Mouse (Mus musculus) liver, embryonic 11.5 days (tissue): ENCODE results near the gene Gm8439. TPM values are rescaled to one million over a fixed set of nuclear protein-coding genes. Genes with fewer than 3 reads are reported as not detected.
A peak's percentile ranks its signal among the peaks of the same experiment; 100 is the strongest.

Experiments
- ATAC-seq: fragments of 200-750 bp; cut with Nextera tagmentation; replicated peaks from 2 replicates; pipeline ENCODE4 v1.8.0; 2017; ENCODE audit warnings: moderate number of reproducible peaks, mild to moderate bottlenecking, moderate TSS enrichment, moderate library complexity; ENCODE audit not compliant: low FRiP score
- DNase-seq: peaks from one replicate; pipeline ENCODE4 v3.0.0-alpha.2; 2017; ENCODE audit warnings: low spot score
- H3K27ac ChIP-seq: fragments of 300-500 bp; sonication (generic); 2 replicates; pipeline ENCODE4 v1.5.1; 2014; ENCODE audit warnings: mild to moderate bottlenecking, low read depth, low read length, control low read depth
- H3K27me3 ChIP-seq: fragments of 300-500 bp; sonication (generic); replicated peaks from 2 replicates; pipeline ENCODE4 v1.6.1; 2014; ENCODE audit warnings: low read length, mixed read lengths; ENCODE audit not compliant: control insufficient read depth, insufficient read depth
- H3K36me3 ChIP-seq: fragments of 300-500 bp; sonication (generic); 2 replicates; pipeline ENCODE4 v1.6.1; 2014; ENCODE audit warnings: mild to moderate bottlenecking, low read length, moderate library complexity, mixed read lengths; ENCODE audit not compliant: control insufficient read depth, insufficient read depth
- H3K4me1 ChIP-seq: fragments of 300-500 bp; sonication (generic); replicated peaks from 2 replicates; pipeline ENCODE4 v1.6.1; 2014; ENCODE audit warnings: low read length, mixed read lengths; ENCODE audit not compliant: control insufficient read depth, insufficient read depth
- H3K4me2 ChIP-seq: fragments of 300-500 bp; sonication (generic); 2 replicates; pipeline ENCODE4 v1.6.1; 2014; ENCODE audit warnings: mild to moderate bottlenecking, control low read depth, moderate library complexity
- H3K4me3 ChIP-seq: fragments of 300-500 bp; sonication (generic); 2 replicates; pipeline ENCODE4 v1.5.1; 2014; ENCODE audit warnings: low read depth, low read length, control low read depth
- H3K9ac ChIP-seq: fragments of 300-500 bp; sonication (generic); 2 replicates; pipeline ENCODE4 v1.6.1; 2014; ENCODE audit warnings: low read depth, low read length, control low read depth
- H3K9me3 ChIP-seq: fragments of 300-500 bp; sonication (generic); 2 replicates; pipeline ENCODE4 v1.6.1; 2016; ENCODE audit warnings: low read length, inconsistent platforms, mixed read lengths; ENCODE audit not compliant: control insufficient read depth
- WGBS: fragments of 180-500 bp; shearing (Covaris S2); extraction: QIAGEN DNeasy Blood & Tissue Kit; methylation state at CpG from one replicate; pipeline ENCODE4 v1.1.7; 2014; 5-methylcytosine and 5-hydroxymethylcytosine counted together
- polyA plus RNA-seq: library from polyadenylated mRNA; unstranded; fragments of >200 nt; fragmentation: Nextera tagmentation; extraction: Ambion mirVana; gene quantifications from 2 replicates; pipeline ENCODE4 v1.2.1, GENCODE M21; 2014

Gene Gm8439
- not detected in 2 replicates for polyA plus RNA-seq

GRCm38 (mm10) chr4:120588445-120588844 lies at the start of gene Gm8439:
Gene Gm8439, plus strand, starts transcription at chr4:120588745.
- peak within 1 kb of the TSS; percentile 33; the same call in 1 of the 2 replicates for H3K4me2 ChIP-seq
- 31% methylated on average over 4 of the region's 4 CpGs for WGBS
- no peak for DNase-seq
- H3K9ac ChIP-seq: no peak within 1 kb of the TSS
- no peak for ATAC-seq
- H3K36me3 ChIP-seq: no peaks in the 10 kb centered on the region
- H3K9me3 ChIP-seq: no peaks in the 10 kb centered on the region
- no peak within 1 kb of the TSS for H3K4me3 ChIP-seq
- H3K4me1 ChIP-seq: peaks cover 17% of the 10 kb centered on the region
- no peak within 1 kb of the TSS for H3K27ac ChIP-seq
- H3K27me3 ChIP-seq: peaks cover 2% of the 10 kb centered on the region; the same call in 1 of the 2 replicates

GRCm38 (mm10) chr4:120544896-120545295 lies 43.6 kb upstream of the Gm8439 start:
- no peak overlapping the region for H3K4me2 ChIP-seq
- 76% methylated on average over 1 of the region's 1 CpGs for WGBS
- H3K9ac ChIP-seq: no peak overlapping the region
- no peaks in the 10 kb centered on the region for H3K27me3 ChIP-seq
- H3K4me3 ChIP-seq: no peak overlapping the region
- no peak for DNase-seq
- H3K36me3 ChIP-seq: peaks cover 66% of the 10 kb centered on the region
- no peaks in the 10 kb centered on the region for H3K4me1 ChIP-seq
- no peak overlapping the region for H3K27ac ChIP-seq
- no peaks in the 10 kb centered on the region for H3K9me3 ChIP-seq
- ATAC-seq: no peak

- no peak overlapping the region for H3K9ac ChIP-seq
- no peak overlapping the region for H3K4me2 ChIP-seq
- H3K27ac ChIP-seq: no peak overlapping the region
- H3K9me3 ChIP-seq: no peaks in the 10 kb centered on the region
- no peak overlapping the region for H3K4me3 ChIP-seq
- H3K36me3 ChIP-seq: peaks cover 50% of the 10 kb centered on the region
- WGBS: 91% methylated on average over 6 of the region's 6 CpGs
- ATAC-seq (no peak), DNase-seq (no peak)
- no peaks in the 10 kb centered on the region for H3K27me3 ChIP-seq
- H3K4me1 ChIP-seq: no peaks in the 10 kb centered on the region
Measured at GRCm38 (mm10) chr4:120556592-120556991, 32.0 kb upstream of the Gm8439 start.

DNA sequence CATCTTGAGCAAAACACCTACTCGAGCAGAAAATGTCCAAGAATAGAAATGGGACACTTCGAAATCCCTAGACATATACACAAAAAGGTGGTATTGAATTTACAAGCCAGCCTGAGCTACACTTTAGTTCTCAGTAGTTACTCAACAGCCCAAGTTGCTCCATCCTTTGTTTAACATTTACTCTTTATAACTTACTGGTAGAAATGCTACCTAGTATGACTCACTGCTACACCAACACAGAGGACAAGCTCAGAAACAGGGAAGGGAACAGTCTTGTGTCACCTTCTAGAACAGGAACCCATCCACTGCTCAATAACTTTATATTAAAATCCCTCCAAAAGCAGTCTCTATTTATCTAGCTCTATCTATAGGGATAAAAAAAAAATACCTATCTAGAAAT lies 22.8 kb upstream of the Gm8439 start:
- peaks cover 30% of the 10 kb centered on the region for H3K36me3 ChIP-seq
- no peaks in the 10 kb centered on the region for H3K9me3 ChIP-seq
- H3K4me2 ChIP-seq: no peak overlapping the region
- no peak overlapping the region for H3K9ac ChIP-seq
- no peaks in the 10 kb centered on the region for H3K27me3 ChIP-seq
- WGBS: 86% methylated on average over 2 of the region's 2 CpGs
- ATAC-seq (no peak), DNase-seq (no peak)
- H3K4me3 ChIP-seq: no peak overlapping the region
- H3K4me1 ChIP-seq: peaks cover 17% of the 10 kb centered on the region
- H3K27ac ChIP-seq: no peak overlapping the region

- no peak overlapping the region for H3K9ac ChIP-seq
- ATAC-seq (no peak), DNase-seq (no peak)
- peaks cover 18% of the 10 kb centered on the region for H3K36me3 ChIP-seq
- no peaks in the 10 kb centered on the region for H3K27me3 ChIP-seq
- H3K4me2 ChIP-seq: peak overlapping the region; percentile 96
- peak overlapping the region; percentile 16 for H3K4me3 ChIP-seq
- 64% methylated on average over 5 of the region's 5 CpGs for WGBS
- peaks cover 22% of the 10 kb centered on the region for H3K4me1 ChIP-seq
- H3K9me3 ChIP-seq: no peaks in the 10 kb centered on the region
- no peak overlapping the region for H3K27ac ChIP-seq
Measured at GRCm38 (mm10) chr4:120568005-120568404, 20.5 kb upstream of the Gm8439 start.

DNA sequence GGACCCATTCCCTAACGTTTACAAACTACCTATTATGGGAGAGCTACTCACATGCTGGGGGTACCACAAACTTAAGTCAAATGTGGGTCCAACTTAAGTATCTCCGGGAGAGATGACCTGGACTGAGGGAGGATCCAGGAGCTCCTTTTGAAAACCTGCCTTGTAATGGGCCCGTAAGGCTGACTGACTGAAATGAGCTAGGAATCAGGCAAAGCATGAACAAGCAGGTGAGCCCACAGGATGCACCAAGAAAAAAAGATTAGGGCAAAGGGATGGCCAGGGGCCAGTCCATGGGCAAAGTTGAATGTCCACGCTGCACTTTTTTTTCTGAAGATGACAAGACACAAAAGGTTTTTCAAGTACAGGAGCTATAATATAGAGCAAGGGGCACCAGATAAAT lies 19.5 kb upstream of the Gm8439 start:
- no peaks in the 10 kb centered on the region for H3K27me3 ChIP-seq
- ATAC-seq (no peak), DNase-seq (no peak)
- peak overlapping the region; percentile 97 for H3K9ac ChIP-seq
- H3K27ac ChIP-seq: no peak overlapping the region; the same call in 1 of the 2 replicates
- peak overlapping the region; percentile 94 for H3K4me3 ChIP-seq
- peaks cover 11% of the 10 kb centered on the region for H3K36me3 ChIP-seq
- H3K9me3 ChIP-seq: no peaks in the 10 kb centered on the region
- whole genome bisulfite sequencing: 6% methylated on average over 4 of the region's 4 CpGs
- peaks cover 22% of the 10 kb centered on the region for H3K4me1 ChIP-seq
- peak overlapping the region; percentile 96 for H3K4me2 ChIP-seq

DNA sequence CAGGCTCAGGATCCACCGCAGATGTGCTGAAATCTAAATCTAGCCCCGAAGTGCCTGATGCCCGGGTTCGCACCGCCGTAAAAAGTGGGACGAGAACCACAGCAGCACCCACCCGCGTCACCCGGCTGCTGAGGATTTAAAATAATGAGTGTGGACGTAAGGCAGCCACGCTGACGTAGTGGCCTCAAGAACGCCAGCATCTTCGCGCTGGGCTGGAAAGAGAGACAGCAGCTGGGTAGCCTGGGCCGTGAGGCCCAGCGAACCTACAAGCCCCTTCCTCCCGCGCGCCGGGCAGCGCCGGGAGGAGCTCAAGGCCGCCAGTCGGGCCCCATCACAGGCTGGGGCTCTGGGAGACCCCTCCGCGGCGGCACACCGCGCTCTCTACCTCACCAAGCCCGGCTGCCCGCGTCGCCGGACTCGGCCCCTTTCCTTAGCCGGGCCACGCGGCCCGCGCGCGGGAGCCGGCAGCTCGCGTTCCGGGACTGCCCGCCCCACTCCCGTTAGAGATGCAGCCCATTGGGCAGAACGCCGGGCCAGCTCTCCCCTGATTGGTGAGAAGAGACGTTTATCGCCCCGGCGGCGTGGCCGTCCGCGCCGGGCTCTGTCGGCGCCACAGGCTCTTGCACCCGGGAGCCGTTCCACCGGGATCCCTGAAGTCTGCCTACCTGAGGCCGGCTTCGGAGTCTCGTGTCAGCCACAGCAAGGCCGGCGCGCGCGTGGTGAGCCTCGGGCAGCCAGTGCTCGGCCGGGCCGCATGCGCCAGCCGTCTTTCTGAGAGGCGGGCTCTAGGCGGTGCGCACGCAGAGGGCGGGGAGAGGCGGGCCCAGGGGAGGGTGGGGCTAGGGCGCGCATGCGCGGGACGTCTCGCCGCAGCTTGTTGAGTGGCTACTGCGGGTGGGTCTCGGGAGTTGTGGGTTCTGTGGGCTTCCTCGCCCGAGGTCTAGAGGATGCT lies 18.8 kb upstream of the Gm8439 start, which contains the start of gene Ctps:
Gene Ctps (minus strand): TSS at position 791 of the 952 bp plus-strand sequence.
- peak; percentile 96 for ATAC-seq
- DNase-seq: peak; percentile 99
- Histone ChIP-seq H3K4me2 (peak within 1 kb of the TSS; percentile 96), H3K9me3 (no peaks in the 10 kb centered on the region), H3K9ac (peak within 1 kb of the TSS; percentile 97), H3K27me3 (no peaks in the 10 kb centered on the region), H3K4me1 (peaks cover 22% of the 10 kb centered on the region), H3K27ac (peak within 1 kb of the TSS; percentile 84), H3K36me3 (peaks cover 4% of the 10 kb centered on the region; the same call in 1 of the 2 replicates), H3K4me3 (peak within 1 kb of the TSS; percentile 94)
- WGBS: under 1% methylated on average over 97 of the region's 97 CpGs

GRCm38 (mm10) chr4:120570438-120571069 lies 18.0 kb upstream of the Gm8439 start:
- H3K36me3 ChIP-seq: no peaks in the 10 kb centered on the region; the same call in 1 of the 2 replicates
- H3K4me3 ChIP-seq: peak overlapping the region; percentile 94
- H3K27ac ChIP-seq: peak overlapping the region; percentile 84
- no peaks in the 10 kb centered on the region for H3K9me3 ChIP-seq
- 3% methylated on average over 27 of the region's 27 CpGs for WGBS
- H3K4me2 ChIP-seq: peak overlapping the region; percentile 96
- H3K27me3 ChIP-seq: no peaks in the 10 kb centered on the region
- peaks cover 22% of the 10 kb centered on the region for H3K4me1 ChIP-seq
- ATAC-seq (peak; percentile 59), DNase-seq (no peak)
- peak overlapping the region; percentile 97 for H3K9ac ChIP-seq
